Mouse (Mus musculus) natural killer cell, adult 2 months (primary cell): ENCODE results near the gene Itga9.
A peak's percentile ranks its signal among the peaks of the same experiment; 100 is the strongest.

Source experiments
- DNase-seq, 2 experiments: peaks; one replicate each; pipeline ENCODE4 v3.0.0; 2022; ENCODE audit warnings: low spot score in 2 of 2

The Itga9 gene

GRCm38 (mm10) chr9:118606817-118607371 lies 404 bp downstream of the Itga9 start:
- no peak for DNase-seq

GRCm38 (mm10) chr9:118607701-118608401 lies 1.4 kb downstream of the Itga9 start:
- no peak for DNase-seq

- DNase-seq: no peak
Measured at GRCm38 (mm10) chr9:118608556-118608955, 2.1 kb downstream of the Itga9 start.

GRCm38 (mm10) chr9:118610060-118610459 lies 3.6 kb downstream of the Itga9 start:
- no peak for DNase-seq

- DNase-seq: no peak
Measured at GRCm38 (mm10) chr9:118611111-118611541, 4.6 kb downstream of the Itga9 start.

- DNase-seq: peak in 1 of 2 experiments; percentile 17
Measured at GRCm38 (mm10) chr9:118611958-118612581, 5.6 kb downstream of the Itga9 start.

GRCm38 (mm10) chr9:118617237-118617636 lies 10.7 kb downstream of the Itga9 start:
- no peak for DNase-seq

GRCm38 (mm10) chr9:118618732-118619250 lies 12.3 kb downstream of the Itga9 start:
- DNase-seq: no peak

GRCm38 (mm10) chr9:118620807-118621206 lies 14.3 kb downstream of the Itga9 start:
- no peak for DNase-seq

GRCm38 (mm10) chr9:118621691-118622090 lies 15.2 kb downstream of the Itga9 start:
- DNase-seq: no peak

GRCm38 (mm10) chr9:118622376-118623166 lies 16.1 kb downstream of the Itga9 start:
- no peak for DNase-seq

GRCm38 (mm10) chr9:118623483-118623882 lies 17.0 kb downstream of the Itga9 start:
- no peak for DNase-seq

GRCm38 (mm10) chr9:118624146-118624545 lies 17.7 kb downstream of the Itga9 start:
- DNase-seq: no peak

GRCm38 (mm10) chr9:118629763-118630379 lies 23.4 kb downstream of the Itga9 start:
- no peak for DNase-seq

- DNase-seq: no peak
Measured at GRCm38 (mm10) chr9:118631775-118632757, 25.6 kb downstream of the Itga9 start.

- DNase-seq: no peak
Measured at GRCm38 (mm10) chr9:118632758-118633143, 26.3 kb downstream of the Itga9 start.

GRCm38 (mm10) chr9:118638642-118639210 lies 32.2 kb downstream of the Itga9 start:
- DNase-seq: no peak

GRCm38 (mm10) chr9:118645698-118646355 lies 39.3 kb downstream of the Itga9 start:
- no peak for DNase-seq

- no peak for DNase-seq
Measured at GRCm38 (mm10) chr9:118647495-118647894, 41.0 kb downstream of the Itga9 start.
